Mouse (Mus musculus) bone marrow, adult 2 months (tissue): ENCODE measurements around the gene Fancg. TPM values are rescaled to one million over a fixed set of nuclear protein-coding genes. Genes with fewer than 3 reads are reported as not detected.

ENCODE experiments used
- H3K27ac ChIP-seq: fragments of 200-500 bp; 2 replicates; pipeline ENCODE4 v1.5.1; 2012; ENCODE audit warnings: low read depth, mild to moderate bottlenecking, control low read depth, inconsistent platforms, low read length; ENCODE audit not compliant: control insufficient read depth, poor library complexity, insufficient read depth
- H3K4me1 ChIP-seq: fragments of 200-500 bp; 2 replicates; pipeline ENCODE4 v1.6.1; 2011; ENCODE audit warnings: low read length; ENCODE audit not compliant: control insufficient read depth, insufficient read depth
- H3K4me3 ChIP-seq: fragments of 200-500 bp; replicated peaks from 2 replicates; pipeline ENCODE3; 2011; ENCODE audit warnings: mild to moderate bottlenecking, low read depth, low read length, control low read depth; ENCODE audit not compliant: control insufficient read depth
- CTCF ChIP-seq: fragments of 200-500 bp; IDR thresholded peaks from 2 replicates; pipeline ENCODE4 v1.5.1; 2011; ENCODE audit warnings: low read length, control low read depth; ENCODE audit not compliant: control insufficient read depth, insufficient read depth
- POLR2A ChIP-seq: fragments of 200-500 bp; IDR thresholded peaks from 2 replicates; pipeline ENCODE4 v1.6.1; 2011; ENCODE audit warnings: low read depth, mild to moderate bottlenecking, control low read depth, low read length, borderline replicate concordance; ENCODE audit not compliant: control insufficient read depth
- WGBS: fragments of 180-500 bp; shearing (Covaris S2); methylation state at CpG from one replicate; pipeline ENCODE4 v1.1.7; 2018; 5-methylcytosine and 5-hydroxymethylcytosine counted together
- polyA plus RNA-seq: library from polyadenylated mRNA; stranded (reverse); fragments of >200 nt; gene quantifications from 2 replicates; pipeline ENCODE4 v1.2.4, GENCODE M21; 2011; ENCODE audit warnings: low replicate concordance; ENCODE audit not compliant: missing spikeins, insufficient read depth, insufficient read length

The Fancg gene
- polyA plus RNA-seq, 1 experiment, result 19.0 TPM

DNA sequence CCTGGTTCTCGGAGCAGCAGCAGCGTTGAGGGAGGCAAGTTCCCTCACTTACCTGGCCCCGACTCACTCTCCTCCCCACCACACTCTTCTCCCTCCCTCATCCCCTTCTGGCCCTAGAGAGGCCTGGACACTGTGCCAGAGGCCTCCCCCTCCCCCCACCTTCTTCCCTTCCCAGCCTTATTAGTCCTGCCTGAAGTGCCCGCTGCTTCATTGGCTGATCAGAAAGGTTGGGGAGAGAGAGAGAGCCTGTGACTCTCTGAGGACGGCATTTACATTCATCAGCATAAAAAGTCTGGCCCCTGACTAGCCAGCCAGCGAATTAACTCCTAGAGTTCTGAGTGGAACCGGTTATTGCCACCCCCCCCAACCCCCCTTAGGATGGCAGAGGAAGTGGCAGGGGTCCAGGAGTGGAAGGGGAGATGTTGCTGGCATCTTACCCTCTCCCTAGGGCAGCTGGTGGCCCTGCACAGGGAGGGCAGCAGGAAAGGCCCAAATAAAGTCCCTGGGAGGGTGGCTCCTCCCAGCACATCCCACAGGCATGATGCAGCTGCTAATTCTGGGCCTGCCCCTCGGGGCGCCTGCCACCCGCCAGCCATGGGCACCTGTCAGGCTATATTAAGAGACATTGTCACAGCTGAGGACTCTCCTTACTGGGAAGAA is 56.7 kb downstream of the Fancg start:
- H3K4me1 ChIP-seq, result no peaks in the 10 kb centered on the region; the same call in 1 of the 2 replicates
- TF ChIP-seq POLR2A (no peak), CTCF (no peak)
- H3K27ac ChIP-seq, result no peak overlapping the region
- WGBS, result 74% methylated on average over 10 of the region's 10 CpGs
- H3K4me3 ChIP-seq, result no peak overlapping the region

DNA sequence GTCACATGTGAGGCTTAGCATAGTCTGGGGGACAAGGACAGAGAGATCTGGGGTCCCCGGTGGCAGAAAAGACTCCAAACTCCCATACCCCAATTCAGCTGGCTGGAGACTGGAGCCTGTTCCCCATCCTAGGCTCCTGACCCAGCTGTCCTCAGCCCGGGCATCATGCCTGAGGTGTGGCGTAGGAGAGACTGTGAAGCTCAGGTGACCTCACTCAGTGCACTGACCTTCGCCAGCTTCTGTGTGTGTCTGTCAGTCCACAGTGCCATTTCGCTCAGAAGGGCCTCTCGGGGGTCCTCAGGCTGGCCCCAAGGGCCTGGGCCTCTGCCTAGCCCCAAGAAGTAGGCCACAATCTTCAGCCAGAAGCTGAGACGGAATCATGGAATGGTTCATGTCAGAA is 57.7 kb downstream of the Fancg start:
- Histone ChIP-seq H3K27ac (no peak overlapping the region), H3K4me3 (no peak overlapping the region), H3K4me1 (no peaks in the 10 kb centered on the region; the same call in 1 of the 2 replicates)
- 85% methylated on average over 7 of the region's 7 CpGs for WGBS
- TF ChIP-seq CTCF (no peak), POLR2A (no peak)

Other genes starting within 250 kb of the Fancg start
- gene Ccl21a, start 236.5 kb downstream of the Fancg start, polyA plus RNA-seq, result not detected in 2 replicates
- 0.45 and 0.84 TPM in 2 replicates for gene Fam205a1, start 156.6 kb downstream of the Fancg start, polyA plus RNA-seq
- gene Gm12394, start 153.7 kb downstream of the Fancg start, polyA plus RNA-seq, result not detected in 2 replicates
- not detected in 2 replicates for gene Fam205c, start 136.3 kb downstream of the Fancg start, polyA plus RNA-seq
- not detected in 2 replicates for gene Phf24, start 93.8 kb downstream of the Fancg start, polyA plus RNA-seq
- gene Dnajb5, start 60.7 kb downstream of the Fancg start, polyA plus RNA-seq, result 2.1 and 2.8 TPM in 2 replicates
- gene 1700022I11Rik, start 40.9 kb downstream of the Fancg start, polyA plus RNA-seq, result not detected in 2 replicates
- 57.6 and 93.9 TPM in 2 replicates for gene Vcp, start 10.0 kb downstream of the Fancg start, polyA plus RNA-seq
- 14.7 and 23.6 TPM in 2 replicates for gene Pigo, start 15.3 kb upstream of the Fancg start, polyA plus RNA-seq
- 40.9 and 48.4 TPM in 2 replicates for gene Stoml2, start 21.2 kb upstream of the Fancg start, polyA plus RNA-seq
- 46.2 and 77.6 TPM in 2 replicates for gene Fam214b, start 35.7 kb upstream of the Fancg start, polyA plus RNA-seq
- 0.61 and 3.8 TPM in 2 replicates for gene Unc13b, start 48.4 kb upstream of the Fancg start, polyA plus RNA-seq